Mouse (Mus musculus): ENCODE data around the gene Armc12. TPM values are rescaled to one million over a fixed set of nuclear protein-coding genes. Genes with fewer than 3 reads are reported as not detected.

Armc12 gene
- polyA plus RNA-seq (2012; ENCODE audit: insufficient read depth, insufficient read length, missing spikeins): not detected in 2 replicates

- Histone ChIP-seq H3K4me1 (ENCODE audit: control insufficient read depth, insufficient read depth, low read length) (peaks cover 13% of the 10 kb centered on the region), H3K4me3 (ENCODE audit: insufficient read depth, low read length) (no peak within 1 kb of the TSS), H3K27ac (ENCODE audit: insufficient read depth, low read depth, low read length) (no peak within 1 kb of the TSS)
- TF ChIP-seq POLR2A (IDR thresholded peaks at IDR 0.05; ENCODE audit: borderline replicate concordance, low read depth, low read length) (no peak), CTCF (IDR thresholded peaks at IDR 0.05; ENCODE audit: low read depth, low read length) (no peak)
These were observed at the start of gene Armc12 for GRCm38 (mm10) chr17:28530506-28530905. TSS of gene Armc12 (plus strand) at chr17:28530806.

DNA sequence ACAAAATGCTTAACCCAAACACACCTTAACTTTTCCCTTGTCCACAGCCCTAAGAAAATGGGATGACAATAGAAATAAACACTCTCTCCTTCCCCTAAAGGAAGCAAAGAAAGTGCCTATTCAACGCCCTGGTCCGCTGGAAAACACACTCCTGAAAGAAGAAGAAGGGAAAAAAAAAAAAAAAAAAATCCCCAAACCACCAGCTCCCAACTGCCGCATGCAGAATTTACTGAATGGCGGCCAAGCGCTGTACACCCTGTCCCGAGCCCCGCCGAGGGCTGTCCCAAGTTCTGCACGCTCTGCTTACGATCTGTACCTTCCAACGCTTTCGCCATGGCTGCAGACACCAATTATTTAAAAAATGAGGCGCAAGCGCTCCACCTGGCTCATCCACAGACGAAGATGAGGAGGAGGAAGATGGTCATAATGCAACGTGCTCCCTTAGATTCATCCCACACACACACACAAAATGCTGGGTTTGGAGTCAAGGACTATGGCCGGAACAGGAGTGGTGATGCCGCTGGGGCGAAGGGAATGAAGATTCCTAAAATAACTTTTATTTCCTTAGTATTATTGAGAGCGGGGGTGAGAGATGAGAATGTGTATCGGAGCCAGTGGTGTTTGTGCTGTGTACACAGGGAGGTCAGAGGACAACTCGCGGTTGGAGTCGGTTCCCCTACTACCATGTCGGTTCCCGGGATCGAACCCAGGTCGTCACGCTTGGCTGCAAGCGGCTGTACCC is 45.7 kb upstream of the Armc12 start:
- H3K4me3 ChIP-seq (ENCODE audit: insufficient read depth, low read length): peak overlapping the region; percentile 88
- 0 out of 2 replicates have a peak overlapping the region, but pooled peaks have one; percentile 18 for H3K27ac ChIP-seq (ENCODE audit: insufficient read depth, low read depth, low read length)
- TF ChIP-seq POLR2A (IDR thresholded peaks at IDR 0.05; ENCODE audit: borderline replicate concordance, low read depth, low read length) (no peak), CTCF (IDR thresholded peaks at IDR 0.05; ENCODE audit: low read depth, low read length) (no peak)
- no peaks in the 10 kb centered on the region for H3K4me1 ChIP-seq (ENCODE audit: control insufficient read depth, insufficient read depth, low read length)

DNA sequence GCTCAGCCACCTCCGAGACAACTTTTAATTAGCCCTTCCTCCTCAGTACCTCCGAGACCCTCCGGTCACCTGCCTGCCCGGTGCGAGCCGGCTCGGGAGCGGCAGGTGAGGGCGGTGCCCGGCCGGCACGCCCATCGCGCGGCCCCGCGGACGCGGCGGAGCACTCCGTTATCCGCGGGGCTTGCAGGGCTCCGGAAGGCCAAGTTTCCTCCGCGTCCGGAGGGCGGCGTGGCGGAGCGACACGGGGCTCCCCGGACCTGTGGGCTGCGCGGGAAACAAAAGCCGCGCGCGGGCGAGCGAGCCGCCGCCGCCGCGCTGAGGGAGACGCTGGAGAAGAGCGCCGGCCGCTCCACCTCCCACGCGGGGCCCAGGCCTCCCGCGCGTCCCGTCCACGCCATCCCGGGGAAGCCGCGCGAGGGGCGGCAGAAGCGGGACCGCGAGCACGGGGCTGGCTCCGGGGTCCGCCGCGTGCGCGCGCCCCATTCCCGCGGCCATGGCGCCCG is 45.1 kb upstream of the Armc12 start:
- H3K4me3 ChIP-seq (ENCODE audit: insufficient read depth, low read length): peak overlapping the region; percentile 88
- no peaks in the 10 kb centered on the region for H3K4me1 ChIP-seq (ENCODE audit: control insufficient read depth, insufficient read depth, low read length)
- peak overlapping the region; percentile 18; the same call in 1 of the 2 replicates for H3K27ac ChIP-seq (ENCODE audit: insufficient read depth, low read depth, low read length)
- TF ChIP-seq POLR2A (IDR thresholded peaks at IDR 0.05; ENCODE audit: borderline replicate concordance, low read depth, low read length): no peak
- TF ChIP-seq CTCF (IDR thresholded peaks at IDR 0.05; ENCODE audit: low read depth, low read length): no peak

- Histone ChIP-seq H3K4me1 (ENCODE audit: control insufficient read depth, insufficient read depth, low read length) (no peaks in the 10 kb centered on the region), H3K27ac (ENCODE audit: insufficient read depth, low read depth, low read length) (peak overlapping the region; percentile 18; the same call in 1 of the 2 replicates), H3K4me3 (ENCODE audit: insufficient read depth, low read length) (peak overlapping the region; percentile 88)
- TF ChIP-seq POLR2A (IDR thresholded peaks at IDR 0.05; ENCODE audit: borderline replicate concordance, low read depth, low read length): no peak; the same call in 1 of the 2 replicates
These were observed 44.6 kb upstream of the Armc12 start for GRCm38 (mm10) chr17:28485977-28486400.

DNA sequence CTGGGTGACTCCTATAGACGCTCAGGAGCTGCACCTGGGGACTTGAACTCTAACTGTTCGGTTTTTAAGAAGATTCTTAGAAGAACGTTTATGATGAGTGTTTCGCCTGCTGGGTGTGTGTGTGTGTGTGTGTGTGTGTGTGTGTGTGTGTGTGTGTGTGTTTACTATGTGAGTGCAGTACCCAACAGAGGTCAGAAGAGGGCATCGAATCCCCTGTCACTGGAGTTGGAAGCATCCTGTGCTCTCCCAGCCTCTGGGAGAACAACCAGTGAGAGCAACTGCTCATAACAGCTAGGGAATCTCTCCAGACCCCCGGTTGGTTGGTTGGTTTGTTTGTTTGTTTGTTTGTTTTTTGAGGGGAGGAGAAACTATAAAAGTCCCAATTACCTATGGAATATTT is 43.9 kb upstream of the Armc12 start:
- TF ChIP-seq POLR2A (IDR thresholded peaks at IDR 0.05; ENCODE audit: borderline replicate concordance, low read depth, low read length) (no peak), CTCF (IDR thresholded peaks at IDR 0.05; ENCODE audit: low read depth, low read length) (no peak)
- no peak overlapping the region for H3K4me3 ChIP-seq (ENCODE audit: insufficient read depth, low read length)
- H3K27ac ChIP-seq (ENCODE audit: insufficient read depth, low read depth, low read length): no peak overlapping the region
- H3K4me1 ChIP-seq (ENCODE audit: control insufficient read depth, insufficient read depth, low read length): no peaks in the 10 kb centered on the region

GRCm38 (mm10) chr17:28487584-28488257 is 42.9 kb upstream of the Armc12 start:
- Histone ChIP-seq H3K27ac (ENCODE audit: insufficient read depth, low read depth, low read length) (no peak overlapping the region), H3K4me1 (ENCODE audit: control insufficient read depth, insufficient read depth, low read length) (no peaks in the 10 kb centered on the region), H3K4me3 (ENCODE audit: insufficient read depth, low read length) (no peak overlapping the region)
- no peak for TF ChIP-seq POLR2A (IDR thresholded peaks at IDR 0.05; ENCODE audit: borderline replicate concordance, low read depth, low read length)
- no peak for TF ChIP-seq CTCF (IDR thresholded peaks at IDR 0.05; ENCODE audit: low read depth, low read length)

DNA sequence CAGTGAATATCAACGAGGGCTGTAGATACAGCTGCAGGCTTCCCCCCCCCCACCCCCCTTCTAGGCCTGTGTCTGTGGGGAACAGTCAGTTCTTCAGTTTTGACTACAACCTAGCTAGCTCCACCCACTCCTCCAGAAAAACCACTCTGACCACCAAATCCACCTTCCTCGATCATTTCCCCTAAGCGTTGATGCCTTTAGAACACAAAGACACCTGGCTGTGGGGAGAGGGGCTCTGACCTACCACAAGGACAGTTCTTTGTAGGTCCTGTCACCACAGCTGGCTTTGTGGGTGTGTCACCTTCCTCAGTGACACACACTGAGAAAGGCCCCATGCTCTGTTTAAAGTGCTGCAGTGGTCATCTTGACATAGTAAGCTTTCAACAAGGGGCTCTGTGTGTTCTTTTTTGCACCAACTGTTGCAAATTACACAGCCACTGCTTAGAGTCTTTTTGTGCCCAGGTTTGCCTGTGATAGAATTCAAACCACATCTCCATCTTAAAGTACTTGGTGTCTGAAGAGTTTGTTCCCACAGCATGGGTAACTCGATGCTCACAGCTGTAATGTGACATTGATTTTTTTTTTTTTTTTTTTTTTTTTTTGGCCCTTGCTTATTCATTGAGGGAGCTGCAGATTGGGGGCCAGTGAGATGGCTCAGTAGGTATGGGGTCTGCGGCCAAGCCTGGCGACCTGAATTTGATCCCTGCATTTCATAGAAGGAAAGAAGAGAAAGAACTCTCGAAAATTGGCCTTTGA is 42.2 kb upstream of the Armc12 start:
- no peak overlapping the region for H3K4me3 ChIP-seq (ENCODE audit: insufficient read depth, low read length)
- no peak overlapping the region for H3K27ac ChIP-seq (ENCODE audit: insufficient read depth, low read depth, low read length)
- TF ChIP-seq POLR2A (IDR thresholded peaks at IDR 0.05; ENCODE audit: borderline replicate concordance, low read depth, low read length) (no peak), CTCF (IDR thresholded peaks at IDR 0.05; ENCODE audit: low read depth, low read length) (no peak)
- no peaks in the 10 kb centered on the region for H3K4me1 ChIP-seq (ENCODE audit: control insufficient read depth, insufficient read depth, low read length)

DNA sequence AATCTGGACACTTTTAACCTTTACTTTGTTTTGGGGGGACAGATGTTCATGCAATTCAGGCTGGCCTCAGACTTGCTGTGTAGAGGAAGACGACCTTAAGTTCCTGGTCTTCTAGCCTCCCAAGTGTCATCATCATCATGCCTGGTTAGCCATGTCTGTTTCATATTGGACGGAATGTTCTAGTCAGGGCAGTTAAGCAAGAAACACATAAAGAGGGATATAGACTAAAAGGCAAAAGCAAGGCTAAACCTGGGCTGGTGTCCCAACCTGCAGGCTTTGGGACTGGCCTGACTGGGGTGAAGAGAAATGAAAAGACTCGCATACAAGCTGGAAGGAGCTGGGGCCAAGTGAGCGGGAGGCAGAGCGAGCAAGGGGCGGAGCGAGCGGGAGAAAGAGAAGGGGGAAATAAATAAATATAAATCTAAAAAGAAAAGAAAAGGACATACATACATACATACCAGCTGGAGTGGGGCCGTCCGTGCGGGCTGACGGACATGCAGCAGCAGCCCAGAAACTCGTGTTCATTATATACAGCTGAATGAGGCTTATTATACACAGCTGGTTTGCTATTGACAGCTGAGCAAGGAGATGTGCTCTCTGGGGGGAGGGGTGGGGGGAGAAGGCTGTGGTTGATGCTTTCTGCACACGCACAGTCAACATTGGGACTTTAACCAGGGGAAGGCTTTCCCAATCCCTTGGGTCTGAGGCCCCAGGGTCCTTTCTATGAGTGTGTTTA is 39.4 kb upstream of the Armc12 start:
- Histone ChIP-seq H3K4me3 (ENCODE audit: insufficient read depth, low read length) (no peak overlapping the region), H3K4me1 (ENCODE audit: control insufficient read depth, insufficient read depth, low read length) (no peaks in the 10 kb centered on the region), H3K27ac (ENCODE audit: insufficient read depth, low read depth, low read length) (no peak overlapping the region)
- TF ChIP-seq POLR2A (IDR thresholded peaks at IDR 0.05; ENCODE audit: borderline replicate concordance, low read depth, low read length) (no peak), CTCF (IDR thresholded peaks at IDR 0.05; ENCODE audit: low read depth, low read length) (no peak)

- TF ChIP-seq POLR2A (IDR thresholded peaks at IDR 0.05; ENCODE audit: borderline replicate concordance, low read depth, low read length) (no peak), CTCF (IDR thresholded peaks at IDR 0.05; ENCODE audit: low read depth, low read length) (no peak)
- no peak overlapping the region for H3K4me3 ChIP-seq (ENCODE audit: insufficient read depth, low read length)
- H3K27ac ChIP-seq (ENCODE audit: insufficient read depth, low read depth, low read length): no peak overlapping the region
- H3K4me1 ChIP-seq (ENCODE audit: control insufficient read depth, insufficient read depth, low read length): no peaks in the 10 kb centered on the region
These were observed 34.8 kb upstream of the Armc12 start for GRCm38 (mm10) chr17:28495832-28496231.

Measured in bone marrow macrophage, adult 2 months (primary cell).